Mouse (Mus musculus): ENCODE data around the gene Ep400. TPM values are rescaled to one million over a fixed set of nuclear protein-coding genes. Genes with fewer than 3 reads are reported as not detected.

The Ep400 gene
- polyA plus RNA-seq, 1 experiment from 2014 or later, result 59.0 TPM

DNA sequence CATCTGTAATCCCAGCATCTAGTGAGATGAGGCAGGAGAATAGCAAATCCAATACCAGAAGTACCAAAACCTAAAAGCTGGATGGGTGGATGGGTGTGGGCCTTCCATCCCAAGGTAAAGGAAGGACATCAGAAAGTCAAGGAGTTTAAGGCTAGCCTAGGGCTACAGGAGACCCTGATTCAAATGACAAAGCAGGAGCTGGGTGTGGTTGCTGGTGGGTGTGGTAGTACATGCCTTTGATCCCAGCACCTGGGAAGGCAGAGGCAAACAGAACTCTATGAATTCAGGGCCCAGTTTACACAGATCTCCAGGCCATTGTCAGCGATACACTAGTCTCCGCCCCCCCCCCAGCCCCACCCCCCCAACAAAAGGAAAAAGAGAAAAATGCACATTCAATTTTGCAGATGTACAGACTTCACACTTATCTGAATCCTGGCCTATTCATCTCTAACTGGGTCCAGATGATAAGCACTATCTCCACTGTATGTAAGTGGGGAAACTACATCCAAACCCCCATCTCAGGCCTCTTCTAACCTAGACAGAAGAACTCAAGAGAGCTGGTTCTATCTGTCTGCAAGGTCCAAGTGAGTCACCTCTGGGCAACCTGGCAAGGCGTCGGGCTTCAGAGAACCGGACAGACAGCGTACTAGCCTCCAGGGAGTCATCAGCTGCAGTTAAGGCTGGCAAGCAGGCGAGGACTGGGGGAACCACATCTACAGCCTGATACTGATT is 33.7 kb upstream of the Ep400 start:
- ATAC-seq (replicated peaks; ENCODE audit: low FRiP score) (no peak), DNase-seq (ENCODE audit: low spot score) (no peak)
- no peak overlapping the region for H3K4me2 ChIP-seq (ENCODE audit: low read depth, low read length, severe bottlenecking)
- WGBS, result 91% methylated on average over 7 of the region's 7 CpGs
- H3K27me3 ChIP-seq (ENCODE audit: control insufficient read depth, insufficient read depth, low read length), result no peaks in the 10 kb centered on the region
- no peak overlapping the region for H3K9ac ChIP-seq (ENCODE audit: low read length)
- H3K36me3 ChIP-seq (ENCODE audit: control insufficient read depth, insufficient read depth, low read length), result no peaks in the 10 kb centered on the region; the same call in 1 of the 2 replicates
- H3K9me3 ChIP-seq (ENCODE audit: control insufficient read depth, low read length), result no peaks in the 10 kb centered on the region
- peaks cover 12% of the 10 kb centered on the region; the same call in 1 of the 2 replicates for H3K4me1 ChIP-seq (replicated peaks; ENCODE audit: control insufficient read depth, insufficient read depth, low read length)
- H3K4me3 ChIP-seq (ENCODE audit: low read depth, low read length), result no peak overlapping the region
- no peak overlapping the region for H3K27ac ChIP-seq (ENCODE audit: low read depth, low read length)

DNA sequence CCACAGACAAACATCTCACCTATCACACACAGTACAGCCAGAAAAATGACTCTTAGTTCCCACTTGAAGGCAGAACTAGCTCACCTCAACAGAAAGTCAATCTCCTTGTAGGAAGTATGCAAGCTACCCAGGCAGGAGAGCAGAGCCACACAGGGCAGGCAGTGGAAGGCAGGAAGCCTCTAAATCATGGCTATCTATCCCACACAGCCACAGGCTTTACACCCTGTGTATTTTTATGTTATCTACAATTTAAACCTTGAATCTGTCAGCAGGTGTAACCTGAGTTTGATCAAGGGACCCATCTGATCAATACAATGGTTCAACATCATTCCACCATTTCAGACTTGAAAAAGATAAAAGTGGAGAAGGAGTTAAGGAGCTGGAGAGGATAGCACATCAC is 32.3 kb upstream of the Ep400 start:
- ATAC-seq (replicated peaks; ENCODE audit: low FRiP score), result no peak
- no peak for DNase-seq (ENCODE audit: low spot score)
- H3K36me3 ChIP-seq (ENCODE audit: control insufficient read depth, insufficient read depth, low read length), result no peaks in the 10 kb centered on the region; the same call in 1 of the 2 replicates

DNA sequence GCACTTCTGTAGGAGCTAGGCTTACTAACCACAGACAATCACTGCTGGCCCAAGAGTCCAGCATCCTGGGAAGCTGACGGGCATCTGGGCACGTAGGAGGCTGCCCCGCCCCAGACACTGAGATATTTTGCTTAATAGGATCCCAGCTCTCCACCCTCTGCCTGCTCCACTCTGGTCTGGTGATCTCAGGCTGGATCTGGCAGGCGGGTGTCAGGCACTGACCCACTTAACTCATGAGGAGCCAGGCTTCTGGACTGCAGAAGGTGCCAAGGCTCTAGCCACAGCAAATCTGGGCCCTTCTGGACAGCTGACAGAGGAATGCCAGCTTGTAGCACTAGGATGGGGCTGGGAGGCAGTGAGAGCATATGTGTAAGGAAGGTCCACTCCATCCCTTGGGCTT is 31.7 kb upstream of the Ep400 start:
- ATAC-seq (replicated peaks; ENCODE audit: low FRiP score), result no peak
- no peak overlapping the region for H3K4me3 ChIP-seq (ENCODE audit: low read depth, low read length)
- no peak for DNase-seq (ENCODE audit: low spot score)
- H3K9me3 ChIP-seq (ENCODE audit: control insufficient read depth, low read length), result no peaks in the 10 kb centered on the region
- no peak overlapping the region for H3K27ac ChIP-seq (ENCODE audit: low read depth, low read length)
- H3K9ac ChIP-seq (ENCODE audit: low read length), result no peak overlapping the region
- WGBS, result 87% methylated on average over 4 of the region's 4 CpGs
- H3K4me2 ChIP-seq (ENCODE audit: low read depth, low read length, severe bottlenecking), result no peak overlapping the region
- H3K27me3 ChIP-seq (ENCODE audit: control insufficient read depth, insufficient read depth, low read length), result no peaks in the 10 kb centered on the region
- no peaks in the 10 kb centered on the region; the same call in 1 of the 2 replicates for H3K36me3 ChIP-seq (ENCODE audit: control insufficient read depth, insufficient read depth, low read length)
- no peaks in the 10 kb centered on the region for H3K4me1 ChIP-seq (replicated peaks; ENCODE audit: control insufficient read depth, insufficient read depth, low read length)

More for the DNA sequence above, 32.3 kb upstream of the Ep400 start:
- no peaks in the 10 kb centered on the region for H3K9me3 ChIP-seq (ENCODE audit: control insufficient read depth, low read length)
- H3K4me1 ChIP-seq (replicated peaks; ENCODE audit: control insufficient read depth, insufficient read depth, low read length), result peaks cover 3% of the 10 kb centered on the region; the same call in 1 of the 2 replicates
- H3K27me3 ChIP-seq (ENCODE audit: control insufficient read depth, insufficient read depth, low read length), result no peaks in the 10 kb centered on the region
- no peak overlapping the region for H3K4me3 ChIP-seq (ENCODE audit: low read depth, low read length)
- no peak overlapping the region for H3K4me2 ChIP-seq (ENCODE audit: low read depth, low read length, severe bottlenecking)
- no peak overlapping the region for H3K9ac ChIP-seq (ENCODE audit: low read length)
- H3K27ac ChIP-seq (ENCODE audit: low read depth, low read length), result no peak overlapping the region

- no peak for DNase-seq (ENCODE audit: low spot score)
- H3K27ac ChIP-seq (ENCODE audit: low read depth, low read length), result no peak overlapping the region
- H3K9me3 ChIP-seq (ENCODE audit: control insufficient read depth, low read length), result no peaks in the 10 kb centered on the region
- ATAC-seq (replicated peaks; ENCODE audit: low FRiP score), result no peak
- no peak overlapping the region for H3K4me3 ChIP-seq (ENCODE audit: low read depth, low read length)
- 89% methylated on average over 3 of the region's 3 CpGs for WGBS
- H3K9ac ChIP-seq (ENCODE audit: low read length), result no peak overlapping the region
- no peaks in the 10 kb centered on the region for H3K27me3 ChIP-seq (ENCODE audit: control insufficient read depth, insufficient read depth, low read length)
- no peak overlapping the region for H3K4me2 ChIP-seq (ENCODE audit: low read depth, low read length, severe bottlenecking)
- H3K4me1 ChIP-seq (replicated peaks; ENCODE audit: control insufficient read depth, insufficient read depth, low read length), result no peaks in the 10 kb centered on the region
- H3K36me3 ChIP-seq (ENCODE audit: control insufficient read depth, insufficient read depth, low read length), result no peaks in the 10 kb centered on the region; the same call in 1 of the 2 replicates
These were observed 30.6 kb upstream of the Ep400 start for GRCm38 (mm10) chr5:110801036-110801624.

DNA sequence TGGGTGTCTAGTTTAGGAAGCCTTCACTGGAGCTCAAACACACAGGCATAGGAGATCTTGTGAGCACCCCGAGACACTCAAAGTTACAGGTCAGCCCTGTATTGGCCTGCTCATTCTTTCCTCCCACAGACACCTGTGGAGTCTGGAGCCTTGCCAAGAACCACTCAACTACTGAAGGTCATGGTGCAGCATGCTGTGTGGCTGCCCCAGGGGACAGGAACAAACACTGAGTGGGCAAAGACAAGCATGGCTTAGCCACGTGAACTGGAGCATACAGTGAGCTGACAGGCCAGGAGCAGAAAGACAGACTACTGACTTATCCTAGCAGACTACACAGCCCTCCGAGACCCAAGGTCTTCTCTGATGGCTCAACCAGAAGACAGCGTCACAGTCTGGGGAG is 27.2 kb upstream of the Ep400 start:
- no peak for ATAC-seq (replicated peaks; ENCODE audit: low FRiP score)
- no peak for DNase-seq (ENCODE audit: low spot score)
- Histone ChIP-seq H3K9me3 (ENCODE audit: control insufficient read depth, low read length) (no peaks in the 10 kb centered on the region), H3K9ac (ENCODE audit: low read length) (no peak overlapping the region), H3K4me3 (ENCODE audit: low read depth, low read length) (no peak overlapping the region), H3K4me2 (ENCODE audit: low read depth, low read length, severe bottlenecking) (no peak overlapping the region), H3K36me3 (ENCODE audit: control insufficient read depth, insufficient read depth, low read length) (peaks cover 11% of the 10 kb centered on the region), H3K27me3 (ENCODE audit: control insufficient read depth, insufficient read depth, low read length) (no peaks in the 10 kb centered on the region), H3K27ac (ENCODE audit: low read depth, low read length) (no peak overlapping the region), H3K4me1 (replicated peaks; ENCODE audit: control insufficient read depth, insufficient read depth, low read length) (no peaks in the 10 kb centered on the region)
- whole genome bisulfite sequencing, result 89% methylated on average over 4 of the region's 4 CpGs

GRCm38 (mm10) chr5:110794363-110794762 is 23.8 kb upstream of the Ep400 start:
- 95% methylated on average over 7 of the region's 7 CpGs for WGBS
- peaks cover 24% of the 10 kb centered on the region for H3K36me3 ChIP-seq (ENCODE audit: control insufficient read depth, insufficient read depth, low read length)

GRCm38 (mm10) chr5:110788684-110789083 is 18.2 kb upstream of the Ep400 start:
- 60% methylated on average over 5 of the region's 5 CpGs for WGBS

More at GRCm38 (mm10) chr5:110794363-110794762, 23.8 kb upstream of the Ep400 start:
- ATAC-seq (replicated peaks; ENCODE audit: low FRiP score) (no peak), DNase-seq (ENCODE audit: low spot score) (no peak)
- Histone ChIP-seq H3K4me3 (ENCODE audit: low read depth, low read length) (no peak overlapping the region), H3K27ac (ENCODE audit: low read depth, low read length) (no peak overlapping the region), H3K9ac (ENCODE audit: low read length) (no peak overlapping the region), H3K4me1 (replicated peaks; ENCODE audit: control insufficient read depth, insufficient read depth, low read length) (no peaks in the 10 kb centered on the region), H3K4me2 (ENCODE audit: low read depth, low read length, severe bottlenecking) (no peak overlapping the region), H3K27me3 (ENCODE audit: control insufficient read depth, insufficient read depth, low read length) (no peaks in the 10 kb centered on the region), H3K9me3 (ENCODE audit: control insufficient read depth, low read length) (no peaks in the 10 kb centered on the region)

GRCm38 (mm10) chr5:110786081-110786835 is 15.7 kb upstream of the Ep400 start:
- peaks cover 26% of the 10 kb centered on the region for H3K36me3 ChIP-seq (ENCODE audit: control insufficient read depth, insufficient read depth, low read length)
- 85% methylated on average over 11 of the region's 11 CpGs for WGBS
- no peaks in the 10 kb centered on the region for H3K27me3 ChIP-seq (ENCODE audit: control insufficient read depth, insufficient read depth, low read length)
- no peak overlapping the region for H3K27ac ChIP-seq (ENCODE audit: low read depth, low read length)
- DNase-seq (ENCODE audit: low spot score) (no peak), ATAC-seq (replicated peaks; ENCODE audit: low FRiP score) (no peak)
- no peaks in the 10 kb centered on the region for H3K9me3 ChIP-seq (ENCODE audit: control insufficient read depth, low read length)
- no peak overlapping the region for H3K4me3 ChIP-seq (ENCODE audit: low read depth, low read length)
- H3K4me2 ChIP-seq (ENCODE audit: low read depth, low read length, severe bottlenecking), result no peak overlapping the region
- H3K9ac ChIP-seq (ENCODE audit: low read length), result no peak overlapping the region
- H3K4me1 ChIP-seq (replicated peaks; ENCODE audit: control insufficient read depth, insufficient read depth, low read length), result no peaks in the 10 kb centered on the region

More at GRCm38 (mm10) chr5:110788684-110789083, 18.2 kb upstream of the Ep400 start:
- Histone ChIP-seq H3K4me1 (replicated peaks; ENCODE audit: control insufficient read depth, insufficient read depth, low read length) (no peaks in the 10 kb centered on the region), H3K36me3 (ENCODE audit: control insufficient read depth, insufficient read depth, low read length) (peaks cover 30% of the 10 kb centered on the region), H3K27ac (ENCODE audit: low read depth, low read length) (no peak overlapping the region), H3K4me3 (ENCODE audit: low read depth, low read length) (no peak overlapping the region), H3K9me3 (ENCODE audit: control insufficient read depth, low read length) (no peaks in the 10 kb centered on the region), H3K4me2 (ENCODE audit: low read depth, low read length, severe bottlenecking) (no peak overlapping the region), H3K9ac (ENCODE audit: low read length) (no peak overlapping the region), H3K27me3 (ENCODE audit: control insufficient read depth, insufficient read depth, low read length) (no peaks in the 10 kb centered on the region)
- DNase-seq (ENCODE audit: low spot score) (peak; percentile 69), ATAC-seq (replicated peaks; ENCODE audit: low FRiP score) (peak; percentile 65)
